Mouse (Mus musculus): ENCODE results near the gene Ier5.

Ier5 gene

GRCm38 (mm10) chr1:155108412-155108811 lies 9.0 kb upstream of the Ier5 start:
- ChIA-PET CTCF (interaction anchor here in 2 of 4 experiments (0.7 to 0.9 kb wide), 4 partner anchors 110 to 1660 kb away, joined by 3 to 6 read pairs (median 4); no protein-coding TSS in a partner anchor), POLR2A (interaction anchor here in 3 of 4 experiments (0.7 to 8.3 kb wide), 7 partner anchors 9 to 74 kb away, joined by 3 to 121 read pairs (median 4); partner anchors contain the start of gene Ier5 (in 3 of the 3))

- ChIA-PET CTCF (interaction anchor here in 1 of 4 experiments (0.9 kb wide), 1 partner anchor 111 kb away, joined by 3 read pairs; no protein-coding TSS in a partner anchor), POLR2A (interaction anchor here in 3 of 4 experiments (0.6 to 8.3 kb wide), 7 partner anchors 8 to 34 kb away, joined by 3 to 121 read pairs (median 4); partner anchors contain the start of gene Ier5 (in 3 of the 3))
These were observed 8.4 kb upstream of the Ier5 start for GRCm38 (mm10) chr1:155107843-155108242.

GRCm38 (mm10) chr1:155106310-155106709 lies 6.9 kb upstream of the Ier5 start:
- ChIA-PET CTCF (no interaction called here), POLR2A (interaction anchor here in 2 of 4 experiments (1.1 to 8.3 kb wide), 2 partner anchors 8 to 15 kb away, joined by 3 to 121 read pairs; partner anchors contain the start of gene Ier5 (in 1 of the 2))

GRCm38 (mm10) chr1:155103991-155104390 lies 4.6 kb upstream of the Ier5 start:
- POLR2A ChIA-PET, result interaction anchor here in 2 of 4 experiments (0.9 to 1.1 kb wide), 2 partner anchors 18 to 21 kb away, joined by 3 to 4 read pairs; no protein-coding TSS in a partner anchor
- CTCF ChIA-PET, result no interaction called here

GRCm38 (mm10) chr1:155102631-155103030 lies 3.2 kb upstream of the Ier5 start:
- POLR2A ChIA-PET, result interaction anchor here in 2 of 4 experiments (1.0 to 1.7 kb wide), 4 partner anchors 9 to 52 kb away, joined by 3 to 6 read pairs (median 4); no protein-coding TSS in a partner anchor
- CTCF ChIA-PET, result no interaction called here

- ChIA-PET POLR2A (interaction anchor here (0.5 to 6.5 kb wide), 100 partner anchors 8 to 1894 kb away, joined by 3 to 225 read pairs (median 6); partner anchors contain the start of genes Stx6 (in 3 of the 4), Acbd6 (in 1 of the 4), BC034090 (in 1 of the 4) and Cep350 (in 1 of the 4)), CTCF (interaction anchor here in 2 of 4 experiments (0.6 to 1.8 kb wide), 5 partner anchors 13 to 55 kb away, joined by 3 to 5 read pairs (median 3); no protein-coding TSS in a partner anchor)
These were observed 753 bp downstream of the Ier5 start for GRCm38 (mm10) chr1:155098486-155099279.

- ChIA-PET CTCF (interaction anchor here in 2 of 4 experiments (1.1 to 1.8 kb wide), 2 partner anchors 12 to 13 kb away, joined by 3 to 5 read pairs; no protein-coding TSS in a partner anchor), POLR2A (interaction anchor here (0.5 to 6.5 kb wide), 47 partner anchors 7 to 1376 kb away, joined by 3 to 225 read pairs (median 13); partner anchors contain the start of genes Acbd6 (in 1 of the 4), BC034090 (in 1 of the 4), Soat1 (in 1 of the 4) and Stx6 (in 1 of the 4))
These were observed 1.4 kb downstream of the Ier5 start for GRCm38 (mm10) chr1:155097931-155098485.

GRCm38 (mm10) chr1:155097354-155097753 lies 2.1 kb downstream of the Ier5 start:
- POLR2A ChIA-PET, result interaction anchor here (0.8 to 6.5 kb wide), 26 partner anchors 10 to 461 kb away, joined by 3 to 225 read pairs (median 30); partner anchors contain the start of gene Acbd6 (in 1 of the 4)
- CTCF ChIA-PET, result interaction anchor here in 1 of 4 experiments (1.8 kb wide), 1 partner anchor 13 kb away, joined by 5 read pairs; no protein-coding TSS in a partner anchor

GRCm38 (mm10) chr1:155096620-155097261 lies 2.7 kb downstream of the Ier5 start:
- POLR2A ChIA-PET, result interaction anchor here in 3 of 4 experiments (1.0 to 6.5 kb wide), 15 partner anchors 10 to 156 kb away, joined by 3 to 225 read pairs (median 51); partner anchors contain the start of gene Stx6 (in 1 of the 3)
- CTCF ChIA-PET, result interaction anchor here in 1 of 4 experiments (1.1 to 1.8 kb wide), 2 partner anchors 12 to 45 kb away, joined by 3 to 5 read pairs; no protein-coding TSS in a partner anchor

GRCm38 (mm10) chr1:155093971-155094707 lies 5.3 kb downstream of the Ier5 start:
- ChIA-PET CTCF (no interaction called here), POLR2A (interaction anchor here in 2 of 4 experiments (1.2 to 3.1 kb wide), 3 partner anchors 9 to 18 kb away, joined by 3 to 21 read pairs (median 3); no protein-coding TSS in a partner anchor)

GRCm38 (mm10) chr1:155093145-155093791 lies 6.2 kb downstream of the Ier5 start:
- ChIA-PET CTCF (no interaction called here), POLR2A (interaction anchor here in 3 of 4 experiments (0.6 to 3.1 kb wide), 6 partner anchors 9 to 787 kb away, joined by 3 to 21 read pairs (median 3); no protein-coding TSS in a partner anchor)

GRCm38 (mm10) chr1:155091842-155092800 lies 7.3 kb downstream of the Ier5 start:
- CTCF ChIA-PET, result interaction anchor here in 2 of 4 experiments (0.6 to 1.1 kb wide), 2 partner anchors 132 to 185 kb away, joined by 3 to 7 read pairs; no protein-coding TSS in a partner anchor
- POLR2A ChIA-PET, result interaction anchor here in 3 of 4 experiments (0.6 to 10.2 kb wide), 19 partner anchors 6 to 64 kb away, joined by 3 to 225 read pairs (median 4); partner anchors contain the start of gene Ier5 (in 3 of the 3)

GRCm38 (mm10) chr1:155091374-155091841 lies 8.0 kb downstream of the Ier5 start:
- ChIA-PET POLR2A (interaction anchor here (0.6 to 10.2 kb wide), 25 partner anchors 7 to 189 kb away, joined by 3 to 225 read pairs (median 4); partner anchors contain the start of gene Ier5 (in 3 of the 4)), CTCF (interaction anchor here in 1 of 4 experiments (0.8 to 1.1 kb wide), 2 partner anchors 85 to 132 kb away, joined by 3 read pairs; no protein-coding TSS in a partner anchor)

- ChIA-PET POLR2A (interaction anchor here (0.6 to 10.2 kb wide), 15 partner anchors 8 to 190 kb away, joined by 3 to 225 read pairs (median 4); partner anchors contain the start of gene Ier5 (in 3 of the 4)), CTCF (interaction anchor here in 1 of 4 experiments (0.8 to 1.1 kb wide), 2 partner anchors 84 to 133 kb away, joined by 3 read pairs; no protein-coding TSS in a partner anchor)
These were observed 8.7 kb downstream of the Ier5 start for GRCm38 (mm10) chr1:155090736-155091135.

- CTCF ChIA-PET, result interaction anchor here in 1 of 4 experiments (0.8 kb wide), 1 partner anchor 84 kb away, joined by 3 read pairs; no protein-coding TSS in a partner anchor
- POLR2A ChIA-PET, result interaction anchor here in 2 of 4 experiments (1.0 to 10.2 kb wide), 7 partner anchors 7 to 37 kb away, joined by 3 to 225 read pairs (median 4); partner anchors contain the start of gene Ier5 (in 2 of the 2)
These were observed 9.1 kb downstream of the Ier5 start for GRCm38 (mm10) chr1:155090327-155090726.
